Mouse (Mus musculus): Measurements from ENCODE around the gene Ccl2.

Gene Ccl2

GRCm38 (mm10) chr11:82035857-82036256 is 486 bp downstream of the Ccl2 start:
- no peak for DNase-seq (ENCODE audit: low read depth, low spot score)

- DNase-seq (ENCODE audit: low read depth, low spot score) = no peak
These were observed 3.2 kb downstream of the Ccl2 start, which contains the start of gene Gm17268 for GRCm38 (mm10) chr11:82038535-82038934. TSS of gene Gm17268 (minus strand) at chr11:82038562.

GRCm38 (mm10) chr11:82039132-82039660 is 3.8 kb downstream of the Ccl2 start:
- DNase-seq (ENCODE audit: low read depth, low spot score) = no peak

GRCm38 (mm10) chr11:82041671-82042080 is 6.3 kb downstream of the Ccl2 start:
- no peak for DNase-seq (ENCODE audit: low read depth, low spot score)

GRCm38 (mm10) chr11:82045471-82045870 is 10.1 kb downstream of the Ccl2 start, which contains the start of gene Ccl7:
TSS of gene Ccl7 (plus strand) at chr11:82045712.
- no peak for DNase-seq (ENCODE audit: low read depth, low spot score)

- peak; percentile 67 for DNase-seq (ENCODE audit: low read depth, low spot score)
These were observed 12.5 kb downstream of the Ccl2 start for GRCm38 (mm10) chr11:82047746-82048415.

GRCm38 (mm10) chr11:82053849-82054248 is 18.5 kb downstream of the Ccl2 start:
- no peak for DNase-seq (ENCODE audit: low read depth, low spot score)

GRCm38 (mm10) chr11:82057646-82058045 is 22.3 kb downstream of the Ccl2 start, which contains the start of gene Ccl11:
TSS of gene Ccl11 (plus strand) at chr11:82057823.
- no peak for DNase-seq (ENCODE audit: low read depth, low spot score)

GRCm38 (mm10) chr11:82062226-82062625 is 26.9 kb downstream of the Ccl2 start:
- no peak for DNase-seq (ENCODE audit: low read depth, low spot score)

GRCm38 (mm10) chr11:82063454-82063853 is 28.1 kb downstream of the Ccl2 start:
- DNase-seq (ENCODE audit: low read depth, low spot score) = no peak

- DNase-seq (ENCODE audit: low read depth, low spot score) = no peak
These were observed 31.7 kb downstream of the Ccl2 start for GRCm38 (mm10) chr11:82066953-82067571.

- no peak for DNase-seq (ENCODE audit: low read depth, low spot score)
These were observed 35.7 kb downstream of the Ccl2 start for GRCm38 (mm10) chr11:82071076-82071475.

- DNase-seq (ENCODE audit: low read depth, low spot score) = no peak
These were observed 37.0 kb downstream of the Ccl2 start for GRCm38 (mm10) chr11:82072374-82072773.

- DNase-seq (ENCODE audit: low read depth, low spot score) = no peak
These were observed 37.6 kb downstream of the Ccl2 start for GRCm38 (mm10) chr11:82072984-82073383.

GRCm38 (mm10) chr11:82073686-82074085 is 38.3 kb downstream of the Ccl2 start:
- no peak for DNase-seq (ENCODE audit: low read depth, low spot score)

GRCm38 (mm10) chr11:82077031-82077430 is 41.7 kb downstream of the Ccl2 start:
- no peak for DNase-seq (ENCODE audit: low read depth, low spot score)

GRCm38 (mm10) chr11:82078136-82078730 is 42.9 kb downstream of the Ccl2 start:
- no peak for DNase-seq (ENCODE audit: low read depth, low spot score)

- DNase-seq (ENCODE audit: low read depth, low spot score) = no peak
These were observed 45.5 kb downstream of the Ccl2 start for GRCm38 (mm10) chr11:82080865-82081264.

GRCm38 (mm10) chr11:82084360-82084759 is 49.0 kb downstream of the Ccl2 start:
- no peak for DNase-seq (ENCODE audit: low read depth, low spot score)
